Mouse (Mus musculus): Measurements from ENCODE around the gene Igsf8.

Gene Igsf8

GRCm38 (mm10) chr1:172349504-172349903 lies 88.1 kb downstream of the Igsf8 start:
- no peak for DNase-seq (ENCODE audit: low spot score)

GRCm38 (mm10) chr1:172349916-172350812 lies 88.7 kb downstream of the Igsf8 start:
- peak; percentile 82 for DNase-seq (ENCODE audit: low spot score)

- DNase-seq (ENCODE audit: low spot score): no peak
These were observed 90.6 kb downstream of the Igsf8 start for GRCm38 (mm10) chr1:172352001-172352400.

GRCm38 (mm10) chr1:172352453-172352852 lies 91.0 kb downstream of the Igsf8 start:
- DNase-seq (ENCODE audit: low spot score): no peak

GRCm38 (mm10) chr1:172355336-172355735 lies 93.9 kb downstream of the Igsf8 start:
- no peak for DNase-seq (ENCODE audit: low spot score)

GRCm38 (mm10) chr1:172357550-172357949 lies 96.1 kb downstream of the Igsf8 start:
- no peak for DNase-seq (ENCODE audit: low spot score)

GRCm38 (mm10) chr1:172358341-172358740 lies 96.9 kb downstream of the Igsf8 start:
- DNase-seq (ENCODE audit: low spot score): no peak

- DNase-seq (ENCODE audit: low spot score): peak; percentile 78
These were observed 103.2 kb downstream of the Igsf8 start for GRCm38 (mm10) chr1:172364684-172365083.

GRCm38 (mm10) chr1:172368768-172369418 lies 107.5 kb downstream of the Igsf8 start:
- DNase-seq (ENCODE audit: low spot score): no peak

Data from layer of hippocampus, adult 11-12 months (tissue).